Mouse (Mus musculus): ENCODE results near the gene Zfp385c. TPM values are rescaled to one million over a fixed set of nuclear protein-coding genes. Genes with fewer than 3 reads are reported as not detected.
"Not testable (repeated sequence)": the region's sequence is repeated elsewhere in the genome, so short reads cannot be mapped to it uniquely, and the experiment has no call there.

Gene Zfp385c
- polyA plus RNA-seq, 1 experiment from 2014 or later: 0.11 TPM

DNA sequence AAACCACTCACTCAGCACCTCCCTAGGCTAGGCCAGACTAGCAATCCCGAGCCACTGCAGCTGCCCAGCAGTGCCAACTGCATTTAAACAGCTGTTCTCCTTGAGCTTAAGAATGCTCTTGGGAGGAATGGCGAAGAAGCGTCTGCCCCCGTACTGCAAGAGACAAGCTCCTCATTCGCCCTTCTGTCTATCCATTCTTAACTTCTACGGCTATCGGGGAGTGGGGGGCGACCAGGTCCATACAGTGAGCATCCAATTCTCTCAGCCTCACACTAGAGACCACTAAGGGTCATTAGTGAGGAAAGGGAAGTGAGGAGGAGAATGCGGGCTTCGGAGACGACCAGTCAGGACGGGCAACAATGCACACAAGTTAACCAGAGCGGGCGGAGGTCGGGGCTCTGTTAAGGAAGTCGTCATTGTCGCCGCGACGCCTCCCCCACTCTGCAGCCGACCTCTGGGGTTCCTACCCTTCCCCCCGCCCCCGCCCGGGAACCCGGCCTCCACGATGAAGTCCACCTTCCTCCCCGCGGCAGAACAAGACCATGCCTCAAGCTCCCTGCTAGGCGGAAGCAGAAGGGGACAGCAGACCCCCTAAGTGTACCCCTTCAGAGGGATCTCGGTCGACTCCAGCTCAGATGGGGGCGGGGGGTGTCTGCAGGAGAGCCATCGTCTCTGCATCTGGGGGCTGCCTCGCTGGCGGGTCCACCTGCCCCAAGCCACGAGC lies 73.3 kb downstream of the Zfp385c start, which contains the start of gene Nkiras2:
Gene Nkiras2 (plus strand): TSS at position 484 of the 724 bp plus-strand sequence.
- 1% methylated on average over 36 of the region's 36 CpGs for WGBS
- H3K27me3 ChIP-seq (replicated peaks): no peaks in the 10 kb centered on the region
- H3K36me3 ChIP-seq: no peaks in the 10 kb centered on the region
- H3K4me2 ChIP-seq (replicated peaks): peak within 1 kb of the TSS; percentile 86
- no peaks in the 10 kb centered on the region for H3K9me3 ChIP-seq
- peak; percentile 71 for ATAC-seq
- peak within 1 kb of the TSS; percentile 93 for H3K9ac ChIP-seq
- peak within 1 kb of the TSS; percentile 92 for H3K27ac ChIP-seq
- H3K4me3 ChIP-seq (replicated peaks): peak within 1 kb of the TSS; percentile 92
- H3K4me1 ChIP-seq (replicated peaks): peaks cover 17% of the 10 kb centered on the region

DNA sequence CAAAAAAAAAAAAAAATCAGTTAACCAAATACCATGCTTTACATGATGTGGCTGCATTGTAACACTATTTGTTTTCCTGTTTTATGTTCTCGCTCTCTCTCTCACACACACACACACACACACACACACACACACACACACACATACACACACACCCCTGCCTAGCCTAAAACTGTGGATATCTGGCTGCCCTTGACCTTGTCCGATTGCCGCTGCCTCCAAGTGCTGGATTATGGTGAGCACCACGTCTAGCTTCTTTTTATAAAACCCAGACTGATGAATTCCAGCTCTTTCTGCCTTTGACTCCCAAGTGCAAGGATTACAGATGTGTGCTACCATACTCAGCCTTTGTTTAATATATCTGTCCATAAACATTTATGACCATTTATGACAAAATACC lies 74.8 kb downstream of the Zfp385c start:
- WGBS: 58% methylated on average over 4 of the region's 4 CpGs
- Histone ChIP-seq H3K9me3 (no peaks in the 10 kb centered on the region), H3K9ac (no peak overlapping the region), H3K4me2 (replicated peaks) (peak overlapping the region; percentile 82), H3K36me3 (no peaks in the 10 kb centered on the region), H3K27ac (no peak overlapping the region), H3K27me3 (replicated peaks) (no peaks in the 10 kb centered on the region), H3K4me3 (replicated peaks) (no peak overlapping the region), H3K4me1 (replicated peaks) (peaks cover 21% of the 10 kb centered on the region)
- no peak for ATAC-seq

DNA sequence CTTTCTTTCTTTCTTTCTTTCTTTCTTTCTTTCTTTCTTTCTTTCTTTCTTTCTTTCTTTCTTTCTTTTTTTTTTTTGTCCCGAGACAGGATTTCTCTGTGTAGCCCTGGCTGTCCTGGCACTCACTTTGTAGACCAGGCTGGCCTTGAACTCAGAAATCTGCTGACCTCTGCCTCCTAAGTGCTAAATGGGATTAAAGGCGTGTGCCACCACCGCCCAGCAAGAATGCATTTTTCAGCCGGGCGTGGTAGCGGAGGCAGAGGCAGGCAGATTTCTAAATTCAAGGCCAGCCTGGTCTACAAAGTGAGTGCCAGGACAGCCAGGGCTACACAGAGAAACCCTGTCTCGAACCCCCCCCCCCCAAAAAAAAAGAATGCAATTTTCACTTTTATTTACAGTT lies 75.4 kb downstream of the Zfp385c start:
- not testable (repeated sequence) for H3K27me3 ChIP-seq (replicated peaks); H3K4me2 ChIP-seq (replicated peaks); H3K9me3 ChIP-seq; H3K4me3 ChIP-seq (replicated peaks); H3K36me3 ChIP-seq; H3K27ac ChIP-seq; H3K9ac ChIP-seq; ATAC-seq
- 91% methylated on average over 7 of the region's 7 CpGs for WGBS
- H3K4me1 ChIP-seq (replicated peaks): peaks cover 21% of the 10 kb centered on the region

DNA sequence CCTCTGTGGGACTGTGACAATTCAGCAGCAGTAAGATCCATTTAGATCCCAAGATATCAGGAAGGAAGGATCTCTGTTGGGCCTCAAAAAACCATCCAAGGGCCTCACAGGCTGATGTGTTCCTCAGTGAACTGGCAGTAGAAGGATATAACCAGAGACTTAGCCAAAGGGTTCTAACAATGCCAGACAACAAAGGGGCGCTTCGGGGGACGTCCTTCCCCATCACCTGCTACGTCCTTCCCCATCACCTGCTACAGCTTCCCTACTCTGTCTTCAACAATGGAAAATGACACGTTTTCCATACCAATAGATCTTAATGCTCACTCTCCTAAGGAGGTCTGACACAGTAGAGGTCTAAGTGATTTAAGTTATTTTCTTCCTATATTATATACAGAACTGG lies 75.9 kb downstream of the Zfp385c start:
- 92% methylated on average over 5 of the region's 5 CpGs for WGBS
- H3K4me3 ChIP-seq (replicated peaks): no peak overlapping the region

DNA sequence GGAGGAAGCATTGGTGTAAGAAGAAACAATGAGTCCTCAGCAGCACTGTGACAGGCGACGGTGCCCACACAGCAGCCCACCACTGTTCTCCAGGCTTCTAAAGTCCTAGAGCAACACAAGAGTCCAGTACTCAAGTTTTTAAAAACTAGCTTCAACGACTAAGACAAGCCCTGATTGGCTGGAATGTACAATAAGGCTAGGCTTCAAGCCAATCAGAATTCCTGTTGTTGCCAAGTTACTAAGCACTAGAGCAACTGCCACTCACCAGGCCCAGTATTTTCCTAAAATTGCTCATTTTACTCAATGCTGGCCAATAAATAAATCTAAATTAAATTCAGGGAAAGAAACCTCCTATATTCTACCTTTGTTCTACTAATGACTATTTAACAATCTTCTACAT lies 79.0 kb downstream of the Zfp385c start:
- Histone ChIP-seq H3K9ac (no peak overlapping the region), H3K4me3 (replicated peaks) (no peak overlapping the region), H3K27ac (0 out of 2 replicates have a peak overlapping the region, but pooled peaks have one; percentile 9), H3K4me1 (replicated peaks) (peaks cover 21% of the 10 kb centered on the region), H3K27me3 (replicated peaks) (no peaks in the 10 kb centered on the region), H3K4me2 (replicated peaks) (no peak overlapping the region), H3K9me3 (no peaks in the 10 kb centered on the region), H3K36me3 (no peaks in the 10 kb centered on the region)
- ATAC-seq: no peak
- 86% methylated on average over 3 of the region's 3 CpGs for WGBS

More for the DNA sequence above, 75.9 kb downstream of the Zfp385c start:
- peaks cover 21% of the 10 kb centered on the region for H3K4me1 ChIP-seq (replicated peaks)
- H3K27ac ChIP-seq: no peak overlapping the region
- H3K4me2 ChIP-seq (replicated peaks): no peak overlapping the region
- no peaks in the 10 kb centered on the region for H3K36me3 ChIP-seq
- ATAC-seq: no peak
- no peaks in the 10 kb centered on the region for H3K27me3 ChIP-seq (replicated peaks)
- no peak overlapping the region for H3K9ac ChIP-seq
- H3K9me3 ChIP-seq: no peaks in the 10 kb centered on the region

DNA sequence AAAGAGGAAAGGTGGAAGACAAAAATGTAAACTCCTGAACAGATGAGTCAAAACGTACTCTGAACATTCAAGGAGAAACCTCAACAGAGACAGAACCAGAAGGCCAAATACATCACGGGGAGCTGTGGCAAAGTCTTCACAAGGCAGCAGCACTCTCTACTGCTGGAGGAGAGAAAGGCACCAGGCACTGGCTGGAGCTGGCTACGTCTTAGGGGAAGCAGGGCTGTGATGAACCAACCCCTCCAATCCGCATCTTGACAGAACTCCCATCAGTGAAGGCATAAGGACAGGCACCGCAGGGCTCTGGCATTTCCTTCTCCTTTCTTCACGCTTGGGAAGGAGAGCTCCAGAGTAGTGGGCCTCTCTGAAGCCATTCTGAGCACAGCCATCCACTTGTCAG lies 80.6 kb downstream of the Zfp385c start:
- WGBS: 81% methylated on average over 6 of the region's 6 CpGs
- no peaks in the 10 kb centered on the region for H3K36me3 ChIP-seq
- no peak overlapping the region for H3K9ac ChIP-seq
- ATAC-seq: no peak
- H3K27ac ChIP-seq: no peak overlapping the region
- no peak overlapping the region for H3K4me2 ChIP-seq (replicated peaks)
- no peaks in the 10 kb centered on the region for H3K9me3 ChIP-seq
- H3K4me1 ChIP-seq (replicated peaks): peaks cover 13% of the 10 kb centered on the region; the same call in 1 of the 2 replicates
- H3K27me3 ChIP-seq (replicated peaks): no peaks in the 10 kb centered on the region
- no peak overlapping the region for H3K4me3 ChIP-seq (replicated peaks)

DNA sequence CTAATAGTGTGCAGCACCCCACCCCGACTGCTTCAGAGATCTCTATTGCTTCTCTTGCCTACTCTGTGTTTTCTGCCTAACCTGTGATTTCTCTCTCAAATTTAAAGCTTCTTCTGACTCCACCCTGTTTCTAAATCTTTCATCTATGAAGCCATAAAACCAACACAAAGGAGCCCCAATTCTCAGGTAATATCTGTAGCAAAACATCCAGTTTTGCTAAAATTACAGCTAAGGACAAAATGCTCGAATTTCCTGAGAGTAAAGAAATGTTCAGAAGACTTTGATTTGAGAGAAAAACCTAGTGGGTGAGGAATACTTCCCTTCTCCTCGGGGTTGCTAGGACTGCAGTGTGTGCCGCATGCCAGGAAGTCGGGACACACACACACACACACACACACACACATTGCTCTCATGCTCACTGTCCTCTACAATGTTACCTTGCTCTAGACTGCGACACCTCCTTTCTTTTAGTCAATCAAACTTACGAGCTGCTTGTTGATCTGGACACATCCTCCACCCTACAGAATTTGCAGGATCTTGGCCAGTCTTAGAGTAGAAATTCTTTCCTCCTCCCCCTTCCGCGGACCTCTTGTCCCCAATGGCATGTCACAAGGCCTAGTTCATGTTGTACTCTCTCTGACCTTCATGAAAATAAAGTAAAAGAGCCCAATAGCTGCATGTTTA lies 82.1 kb downstream of the Zfp385c start:
- Histone ChIP-seq H3K4me3 (replicated peaks) (no peak overlapping the region), H3K4me1 (replicated peaks) (peaks cover 13% of the 10 kb centered on the region; the same call in 1 of the 2 replicates), H3K27me3 (replicated peaks) (no peaks in the 10 kb centered on the region), H3K4me2 (replicated peaks) (no peak overlapping the region), H3K9me3 (no peaks in the 10 kb centered on the region), H3K9ac (no peak overlapping the region), H3K27ac (no peak overlapping the region), H3K36me3 (no peaks in the 10 kb centered on the region)
- no peak for ATAC-seq
- WGBS: 69% methylated on average over 9 of the region's 9 CpGs

DNA sequence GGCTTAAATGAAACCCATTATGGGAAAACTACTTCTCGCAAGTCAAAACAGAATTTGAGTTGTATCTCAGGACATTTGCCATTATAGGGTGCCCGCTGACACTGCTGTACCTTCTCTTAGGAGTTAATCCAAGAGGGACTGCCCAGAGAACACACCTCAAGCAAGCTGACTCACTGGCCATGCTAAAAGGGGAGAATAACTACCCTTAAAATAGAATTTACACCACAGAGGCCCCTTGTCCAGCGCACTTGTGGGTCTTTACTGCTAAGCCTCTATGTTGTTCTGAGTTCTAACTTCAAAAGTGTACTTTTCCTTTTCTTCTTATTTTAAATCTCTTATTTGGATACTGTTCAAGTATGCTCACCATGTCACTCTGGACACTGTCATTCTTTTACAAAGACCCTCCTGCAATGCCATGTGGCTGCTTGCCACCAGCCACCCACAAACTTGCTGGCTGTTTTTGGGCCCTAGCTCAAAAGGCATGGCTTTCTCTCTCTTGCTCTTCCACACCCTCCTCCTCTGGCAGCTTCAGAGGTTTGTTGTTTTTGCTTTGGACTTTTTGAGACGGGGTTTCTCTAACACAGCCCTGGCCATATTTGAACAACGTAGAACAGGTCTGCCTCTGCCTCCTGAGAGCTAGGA lies 82.8 kb downstream of the Zfp385c start:
- ATAC-seq: no peak
- H3K27ac ChIP-seq: no peak overlapping the region
- H3K27me3 ChIP-seq (replicated peaks): no peaks in the 10 kb centered on the region
- H3K9me3 ChIP-seq: no peaks in the 10 kb centered on the region
- H3K4me3 ChIP-seq (replicated peaks): no peak overlapping the region
- H3K4me1 ChIP-seq (replicated peaks): peaks cover 14% of the 10 kb centered on the region; the same call in 1 of the 2 replicates
- no peak overlapping the region for H3K9ac ChIP-seq
- 85% methylated on average over 5 of the region's 5 CpGs for WGBS
- H3K36me3 ChIP-seq: no peaks in the 10 kb centered on the region
- H3K4me2 ChIP-seq (replicated peaks): no peak overlapping the region

DNA sequence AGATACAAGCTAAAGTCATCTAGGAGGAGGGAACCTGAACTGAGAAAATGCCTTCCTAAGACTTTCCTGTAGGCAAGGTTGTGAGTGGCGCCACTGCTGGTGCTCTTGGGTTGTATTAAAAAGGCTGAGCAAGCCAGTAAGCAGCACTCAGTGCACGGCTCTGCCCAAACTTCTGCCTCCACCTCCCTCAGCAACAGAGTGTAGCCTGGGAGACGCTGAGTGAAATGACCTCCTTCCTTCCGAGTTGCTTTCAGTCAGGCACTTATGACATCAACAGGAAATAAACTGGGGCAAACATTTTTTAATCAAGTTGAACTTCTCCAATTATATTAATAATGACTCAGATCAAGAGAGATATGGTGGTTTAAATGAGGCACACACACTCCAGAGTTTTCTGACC lies 83.5 kb downstream of the Zfp385c start:
- no peak for ATAC-seq
- WGBS: 63% methylated on average over 4 of the region's 4 CpGs

DNA sequence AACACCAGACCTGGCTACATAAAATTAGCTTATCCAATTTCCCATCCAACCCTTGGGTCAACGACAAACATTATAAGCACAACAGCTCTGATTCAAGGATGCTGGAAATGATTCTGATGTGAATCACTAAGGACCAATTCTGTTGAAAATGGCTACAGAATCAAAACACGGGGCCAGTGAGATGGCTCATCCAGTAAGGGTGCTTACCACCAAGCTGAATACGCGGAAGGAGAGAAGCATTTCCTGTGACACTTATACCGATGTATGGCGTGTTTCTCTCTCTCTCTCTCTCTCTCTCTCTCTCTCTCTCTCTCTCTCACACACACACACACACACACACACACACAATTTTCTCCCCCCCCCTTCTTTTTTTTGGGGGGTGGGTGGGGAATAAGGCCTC lies 85.1 kb downstream of the Zfp385c start:
- Histone ChIP-seq H3K4me2 (replicated peaks) (no peak overlapping the region), H3K27me3 (replicated peaks) (no peaks in the 10 kb centered on the region), H3K9ac (no peak overlapping the region), H3K4me3 (replicated peaks) (no peak overlapping the region), H3K27ac (no peak overlapping the region), H3K9me3 (no peaks in the 10 kb centered on the region), H3K4me1 (replicated peaks) (peaks cover 7% of the 10 kb centered on the region; the same call in 1 of the 2 replicates), H3K36me3 (no peaks in the 10 kb centered on the region)
- ATAC-seq: no peak
- 84% methylated on average over 6 of the region's 6 CpGs for WGBS

More for the DNA sequence above, 83.5 kb downstream of the Zfp385c start:
- no peak overlapping the region for H3K4me2 ChIP-seq (replicated peaks)
- H3K9ac ChIP-seq: no peak overlapping the region
- H3K27me3 ChIP-seq (replicated peaks): no peaks in the 10 kb centered on the region
- no peak overlapping the region for H3K27ac ChIP-seq
- no peak overlapping the region for H3K4me3 ChIP-seq (replicated peaks)
- no peaks in the 10 kb centered on the region for H3K9me3 ChIP-seq
- no peaks in the 10 kb centered on the region for H3K36me3 ChIP-seq
- peaks cover 15% of the 10 kb centered on the region; the same call in 1 of the 2 replicates for H3K4me1 ChIP-seq (replicated peaks)

DNA sequence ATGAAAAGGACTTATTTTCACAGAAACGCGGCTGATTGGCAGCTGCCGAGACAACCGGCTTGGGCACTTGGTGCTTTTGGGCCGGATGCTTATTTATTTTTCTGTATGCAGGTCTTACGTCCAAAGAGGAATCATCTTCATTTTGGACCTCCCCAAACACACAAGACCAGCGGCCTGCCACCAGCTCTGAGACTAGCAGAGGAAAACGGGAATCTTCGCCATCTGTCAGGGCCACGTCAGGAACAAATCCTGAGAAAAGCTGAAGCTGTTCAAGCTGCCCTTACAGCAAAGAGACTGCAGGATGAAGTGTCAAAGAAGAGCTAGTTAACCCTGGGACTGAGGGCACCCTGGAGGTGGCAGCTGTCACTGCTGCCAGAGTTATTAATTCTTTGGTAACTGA lies 86.8 kb downstream of the Zfp385c start:
- no peak overlapping the region for H3K27ac ChIP-seq
- H3K9ac ChIP-seq: no peak overlapping the region
- no peaks in the 10 kb centered on the region for H3K9me3 ChIP-seq
- no peak for ATAC-seq
- H3K4me2 ChIP-seq (replicated peaks): no peak overlapping the region
- WGBS: 90% methylated on average over 10 of the region's 10 CpGs
- peaks cover 7% of the 10 kb centered on the region; the same call in 1 of the 2 replicates for H3K4me1 ChIP-seq (replicated peaks)
- H3K27me3 ChIP-seq (replicated peaks): no peaks in the 10 kb centered on the region
- H3K36me3 ChIP-seq: no peaks in the 10 kb centered on the region
- H3K4me3 ChIP-seq (replicated peaks): no peak overlapping the region

DNA sequence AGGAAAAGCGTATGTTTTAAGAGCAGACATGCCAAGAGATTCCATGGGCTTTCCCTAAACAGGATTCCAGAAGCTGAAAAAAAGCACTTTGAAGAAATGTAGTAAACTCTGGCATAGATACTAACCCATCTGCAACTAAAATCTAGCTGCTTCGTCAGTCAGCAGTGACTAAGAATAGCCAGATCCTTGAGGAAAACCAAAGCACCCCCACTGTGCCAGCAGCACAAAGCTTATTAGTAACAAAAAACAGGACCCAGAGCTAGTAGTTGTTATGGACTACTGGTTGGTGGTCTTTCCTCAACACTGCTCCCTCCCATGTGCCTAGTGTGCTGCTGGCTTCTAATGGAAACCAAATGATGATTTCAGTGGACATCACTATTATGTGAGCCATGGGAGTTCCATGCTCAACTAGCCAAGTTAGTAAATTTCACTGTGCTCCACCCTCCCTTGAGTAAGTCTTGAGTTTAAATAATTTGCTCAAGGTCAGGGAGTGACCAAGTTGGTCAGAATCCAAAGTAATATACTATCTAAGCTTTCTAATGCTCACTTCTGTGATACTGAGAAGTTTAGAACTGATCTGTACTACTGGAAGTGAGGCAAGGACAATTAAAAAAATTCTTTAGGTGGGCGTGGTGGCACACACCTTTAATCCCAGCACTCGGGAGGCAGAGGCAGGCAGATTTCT lies 87.8 kb downstream of the Zfp385c start:
- Histone ChIP-seq H3K27me3 (replicated peaks) (no peaks in the 10 kb centered on the region), H3K4me3 (replicated peaks) (no peak overlapping the region), H3K4me2 (replicated peaks) (no peak overlapping the region), H3K27ac (no peak overlapping the region), H3K4me1 (replicated peaks) (0 out of 2 replicates have a peak, but pooled peaks cover 3% of the 10 kb centered on the region), H3K36me3 (0 out of 2 replicates have a peak, but pooled peaks cover under 1% of the 10 kb centered on the region), H3K9ac (no peak overlapping the region), H3K9me3 (no peaks in the 10 kb centered on the region)
- WGBS: 75% methylated on average over 4 of the region's 4 CpGs
- ATAC-seq: no peak

All from intestine, embryonic 15.5 days (tissue).